Mouse (Mus musculus) kidney, adult 9 months (tissue): Measurements from ENCODE around the gene Prpf3.
"Not testable (repeated sequence)": the region's sequence is repeated elsewhere in the genome, so short reads cannot be mapped to it uniquely, and the experiment has no call there.

Experiments
- DNase-seq: peaks from one replicate; pipeline ENCODE4 v3.0.0; 2022

The Prpf3 gene

DNA sequence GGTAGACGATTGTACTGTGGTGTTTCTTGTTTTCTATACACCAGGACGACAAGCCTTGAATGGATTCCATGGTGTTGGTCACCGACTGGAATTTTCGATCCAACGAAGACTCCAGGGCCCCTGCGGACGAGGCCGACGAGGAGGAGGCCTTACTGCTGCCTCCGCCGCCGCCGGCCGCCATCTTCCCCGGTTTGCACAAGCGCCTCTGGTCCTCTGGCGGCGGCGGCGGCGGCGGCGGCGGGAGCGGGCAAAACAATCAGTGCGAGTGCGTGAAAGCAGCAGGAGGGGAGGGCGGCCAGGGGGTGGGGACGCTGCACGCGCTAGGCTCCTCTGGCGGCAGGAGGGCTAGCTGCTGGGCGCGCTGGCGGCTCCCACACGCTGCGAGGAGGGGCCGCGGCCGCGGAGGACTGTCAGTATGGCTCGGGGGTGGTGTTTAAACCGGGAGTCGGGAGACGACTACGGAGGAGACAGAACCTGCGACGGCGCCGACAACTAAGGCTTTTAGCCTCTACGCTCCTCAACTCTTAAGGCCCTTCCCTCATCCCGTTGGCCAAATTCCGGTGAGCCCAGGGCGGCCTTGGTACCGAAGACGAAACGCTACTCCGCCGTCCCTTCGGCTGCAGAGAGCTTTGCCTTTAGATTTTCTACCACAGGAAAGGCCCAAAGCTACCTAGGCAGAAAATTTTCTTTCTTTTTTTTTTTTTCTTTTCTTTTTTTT is 37.0 kb downstream of the Prpf3 start, which contains the start of gene Rprd2:
Gene Rprd2, minus strand, starts transcription at position 293 of the 718 bp plus-strand sequence.
- DNase-seq: peak; percentile 76

DNA sequence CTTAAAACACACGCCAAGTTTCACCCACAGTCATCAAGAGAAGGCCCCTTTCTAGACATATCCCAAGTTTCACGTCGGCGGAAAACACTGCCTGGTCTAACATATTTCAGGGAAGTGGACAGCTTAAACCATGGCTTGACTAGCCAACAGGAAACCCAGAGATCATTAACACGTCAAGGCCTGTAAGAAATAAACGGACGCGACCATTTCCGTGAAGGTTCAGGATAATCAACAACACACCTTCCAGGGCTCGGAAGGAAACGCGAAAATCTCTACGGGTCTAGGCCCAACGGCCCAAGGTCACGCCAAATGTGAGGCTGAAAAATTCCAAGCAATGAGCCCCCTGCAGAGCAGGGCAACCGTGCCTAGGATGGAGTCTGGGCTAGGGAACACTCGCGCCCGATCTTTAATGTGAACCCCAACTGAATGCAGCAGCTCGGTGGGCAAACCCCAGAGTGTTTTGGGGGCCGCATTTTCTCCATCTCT is 37.6 kb downstream of the Prpf3 start:
- peak; percentile 83 for DNase-seq

DNA sequence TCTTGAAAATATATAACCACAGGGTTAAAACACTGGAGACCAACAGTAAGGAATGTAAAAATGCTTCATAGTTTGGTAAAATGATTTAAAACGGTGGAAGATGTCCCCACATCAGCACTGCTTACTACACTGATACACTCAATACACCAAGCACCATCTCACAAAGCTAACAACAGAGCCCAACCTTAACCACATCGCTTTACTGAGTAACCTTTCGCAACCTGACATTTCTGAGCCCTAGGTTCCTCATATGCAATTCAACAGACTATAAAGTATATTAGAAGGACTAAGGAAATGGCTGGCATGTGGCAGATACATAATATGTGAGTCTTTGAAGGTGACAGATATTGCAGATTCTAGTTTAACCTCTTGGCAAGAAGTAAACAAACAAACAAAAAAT is 39.0 kb downstream of the Prpf3 start:
- no peak for DNase-seq

DNA sequence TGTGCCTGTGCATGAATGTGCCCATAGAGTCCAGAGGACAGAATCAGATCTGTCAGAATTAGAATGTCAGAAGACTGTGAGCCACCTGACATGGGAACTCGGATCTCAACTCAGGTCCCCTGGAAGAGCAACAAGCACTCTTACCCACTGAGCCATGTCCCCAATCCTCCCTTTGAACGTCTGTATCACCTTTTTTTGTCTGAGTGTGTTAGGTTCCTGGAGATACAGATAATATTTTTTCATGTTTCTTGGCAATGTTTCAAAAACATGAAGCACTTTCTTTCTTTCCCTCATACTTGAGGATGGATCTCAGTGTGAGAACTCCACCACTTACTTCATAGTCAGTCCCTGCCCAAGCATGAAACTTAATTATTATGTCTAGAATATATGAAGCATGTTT is 47.3 kb downstream of the Prpf3 start:
- DNase-seq: no peak

DNA sequence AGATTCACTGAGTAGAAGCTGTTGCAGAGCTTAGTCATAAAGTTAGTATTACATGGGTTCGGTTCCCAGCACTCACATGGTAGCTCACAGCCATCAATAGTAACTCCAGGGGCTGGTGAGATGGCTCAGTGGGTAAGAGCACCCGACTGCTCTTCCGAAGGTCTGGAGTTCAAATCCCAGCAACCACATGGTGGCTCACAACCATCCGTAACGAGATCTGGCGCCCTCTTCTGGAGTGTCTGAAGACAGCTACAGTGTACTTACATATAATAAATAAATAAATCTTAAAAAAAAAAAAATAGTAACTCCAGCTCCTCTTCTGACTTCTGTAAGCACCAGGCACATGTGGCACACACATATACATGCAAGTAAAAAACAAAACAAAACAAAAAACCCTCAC is 48.1 kb downstream of the Prpf3 start:
- not testable (repeated sequence) for DNase-seq

DNA sequence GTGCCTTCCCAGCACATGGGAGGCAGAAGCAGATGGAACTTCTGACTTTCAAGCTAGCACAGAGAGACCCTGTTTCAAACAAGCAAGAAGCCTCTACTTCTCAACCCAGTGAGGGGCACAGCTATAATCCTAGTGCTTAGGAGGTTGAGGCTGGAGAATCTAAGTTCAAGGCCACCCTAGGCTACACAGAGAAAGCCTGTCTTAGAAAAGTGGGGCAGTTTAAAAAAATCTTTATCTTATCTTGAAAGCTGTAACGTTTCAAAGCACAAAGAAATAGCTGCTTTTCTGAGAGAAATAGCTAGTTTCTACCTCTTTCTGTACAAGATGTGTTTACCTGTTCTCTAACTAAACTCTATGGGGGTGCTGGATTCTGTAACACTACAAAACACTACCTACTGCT is 49.0 kb downstream of the Prpf3 start:
- DNase-seq: no peak

DNA sequence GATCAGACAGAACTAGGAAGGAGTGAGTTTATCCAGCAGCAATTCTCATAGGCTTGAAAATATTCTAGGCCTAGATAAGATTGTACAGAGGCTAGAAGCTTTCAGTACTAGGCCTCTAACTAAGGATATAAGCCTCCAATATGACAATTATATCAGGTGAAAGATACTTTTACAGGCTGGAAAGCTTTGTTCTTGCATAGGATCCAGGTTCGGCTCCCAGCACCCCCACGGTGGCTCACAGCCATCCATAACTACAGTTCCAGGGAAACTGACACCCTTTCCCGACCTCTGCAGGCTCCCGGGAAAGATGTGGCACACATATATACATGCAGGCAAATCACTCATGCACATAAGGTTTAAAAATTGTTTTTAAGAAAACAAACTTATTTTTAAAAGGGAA is 51.8 kb downstream of the Prpf3 start:
- DNase-seq: no peak

DNA sequence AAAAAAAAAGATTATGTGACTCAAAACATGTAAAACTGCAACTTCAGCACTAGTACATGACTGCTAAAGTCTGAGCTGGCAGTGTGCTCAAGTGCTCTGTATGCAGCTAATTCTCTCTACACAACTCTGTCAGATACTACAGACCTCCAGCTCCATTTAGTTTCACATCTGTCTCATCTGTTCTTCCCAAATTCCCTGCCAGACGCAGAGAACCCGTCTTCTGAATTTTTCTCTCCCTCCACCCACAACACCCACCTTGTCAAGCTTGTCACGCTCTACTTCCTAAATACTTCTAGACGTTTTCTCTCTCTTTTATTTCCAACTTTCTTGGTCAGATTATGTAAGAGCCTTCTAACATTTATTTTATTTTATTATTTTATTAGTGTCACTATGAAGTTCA is 56.9 kb downstream of the Prpf3 start:
- no peak for DNase-seq

DNA sequence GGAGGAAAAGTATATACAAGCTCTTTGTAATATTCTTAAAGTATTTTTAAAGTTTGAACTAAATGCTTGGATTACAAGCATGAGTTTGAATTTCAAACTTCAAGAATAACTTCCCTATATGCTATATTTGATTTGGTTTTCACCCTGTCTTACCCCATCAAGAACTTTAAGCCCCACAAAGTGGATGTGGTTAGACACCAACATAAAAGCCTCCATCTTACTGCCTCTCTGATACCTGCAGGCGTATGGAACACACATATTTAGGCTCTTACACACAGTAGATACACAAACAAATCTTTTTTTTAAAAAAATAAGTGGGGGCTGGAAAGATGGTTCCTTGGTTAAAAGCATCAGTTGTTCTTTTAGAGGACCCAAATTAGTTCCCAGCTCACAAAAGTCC is 61.4 kb downstream of the Prpf3 start:
- DNase-seq: no peak

DNA sequence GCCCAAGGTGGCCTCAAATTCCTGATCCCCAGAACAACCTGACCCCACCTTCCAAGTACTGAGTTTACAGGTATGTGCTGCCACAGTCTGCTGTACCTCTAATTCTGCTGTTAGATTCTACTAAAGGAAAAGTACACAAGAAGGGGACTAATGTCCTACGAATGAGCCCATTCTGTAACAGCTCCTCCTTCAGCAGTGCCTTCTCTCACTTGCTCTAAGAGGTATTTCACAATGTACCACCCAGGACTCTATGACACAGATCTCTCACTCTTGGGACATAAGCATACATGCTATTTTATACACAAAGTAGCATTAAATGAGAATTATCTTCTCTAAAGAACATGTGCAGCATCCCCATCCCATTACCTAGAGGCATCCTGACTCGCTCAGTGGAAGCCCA is 62.0 kb downstream of the Prpf3 start:
- no peak for DNase-seq

DNA sequence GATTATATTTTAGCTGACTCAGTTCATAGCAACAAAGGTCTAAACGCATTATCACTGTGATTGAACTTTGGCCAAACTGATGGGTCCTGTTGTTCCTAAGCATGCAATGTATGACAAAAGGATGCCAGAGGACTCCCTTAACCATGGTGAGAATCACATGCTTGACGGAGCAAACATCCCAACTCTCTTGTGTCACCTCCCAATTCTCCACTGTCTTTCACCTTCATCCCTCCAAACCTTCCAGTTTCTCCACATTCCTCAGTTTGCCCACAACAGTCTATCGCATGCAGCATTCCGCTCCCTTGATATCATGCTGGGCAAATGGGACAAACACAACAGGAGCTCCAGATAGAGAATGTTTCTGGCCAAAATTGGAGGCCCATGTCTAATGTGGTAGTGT is 70.2 kb downstream of the Prpf3 start:
- no peak for DNase-seq
